Mouse (Mus musculus) olfactory bulb, adult 2 months (tissue): ENCODE measurements around the gene Myrip.

Experiments
- CTCF ChIP-seq: fragments of 200-500 bp; IDR thresholded peaks from 2 replicates; pipeline ENCODE4 v1.5.1; 2012; ENCODE audit warnings: low read depth, mild to moderate bottlenecking, low read length, moderate library complexity; ENCODE audit not compliant: insufficient read depth
- POLR2A ChIP-seq: fragments of 200-500 bp; IDR thresholded peaks from 2 replicates; pipeline ENCODE4 v1.6.1; 2012; ENCODE audit warnings: mild to moderate bottlenecking, low read depth, low read length, moderate library complexity; ENCODE audit not compliant: insufficient read depth

- TF ChIP-seq CTCF (no peak), POLR2A (no peak)
Observed at GRCm38 (mm10) chr9:120504423-120504822, 203.1 kb downstream of the Myrip start.
